Mouse (Mus musculus) thymus, postnatal 36 days (tissue): ENCODE results near the gene Runx1.

Source experiments
- DNase-seq, 2 experiments: peaks; one replicate each; pipeline ENCODE4 v3.0.0; 2022; ENCODE audit warnings: mixed read lengths in 2 of 2

Gene Runx1

DNA sequence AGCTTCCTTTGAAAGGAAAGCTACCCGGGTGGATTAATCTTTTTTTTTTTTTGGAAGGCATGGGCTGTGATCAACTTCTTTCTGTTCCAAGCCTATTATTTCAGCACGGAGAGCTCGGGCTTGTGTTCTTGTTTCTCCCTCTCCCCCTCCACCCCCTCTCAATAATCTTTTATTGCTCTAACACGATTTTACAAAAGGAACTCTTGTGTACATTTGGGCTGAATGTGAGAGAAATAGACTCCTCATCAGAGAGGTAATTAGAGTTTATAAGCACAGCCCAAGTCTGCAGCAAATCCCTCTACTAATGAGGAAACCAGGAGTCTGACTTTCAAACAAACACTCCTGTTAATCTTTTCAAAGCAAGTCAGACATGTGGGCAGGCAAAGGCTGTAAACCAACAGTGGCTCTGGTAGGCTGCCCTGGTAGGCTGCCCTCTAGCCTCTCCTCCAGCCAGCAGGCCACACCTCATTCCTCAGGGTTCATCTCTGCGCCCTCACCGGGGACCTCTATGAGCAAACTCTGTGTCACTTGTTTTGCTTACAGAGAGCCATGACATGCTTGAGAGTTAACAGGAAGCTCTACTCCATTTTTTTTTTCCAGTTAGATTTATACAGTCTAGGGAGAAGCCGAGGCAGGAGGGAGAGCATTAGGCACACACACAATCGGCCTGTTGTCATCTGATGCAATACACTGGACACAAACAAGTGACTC, 216.8 kb downstream of the Runx1 start:
- no peak for DNase-seq

DNA sequence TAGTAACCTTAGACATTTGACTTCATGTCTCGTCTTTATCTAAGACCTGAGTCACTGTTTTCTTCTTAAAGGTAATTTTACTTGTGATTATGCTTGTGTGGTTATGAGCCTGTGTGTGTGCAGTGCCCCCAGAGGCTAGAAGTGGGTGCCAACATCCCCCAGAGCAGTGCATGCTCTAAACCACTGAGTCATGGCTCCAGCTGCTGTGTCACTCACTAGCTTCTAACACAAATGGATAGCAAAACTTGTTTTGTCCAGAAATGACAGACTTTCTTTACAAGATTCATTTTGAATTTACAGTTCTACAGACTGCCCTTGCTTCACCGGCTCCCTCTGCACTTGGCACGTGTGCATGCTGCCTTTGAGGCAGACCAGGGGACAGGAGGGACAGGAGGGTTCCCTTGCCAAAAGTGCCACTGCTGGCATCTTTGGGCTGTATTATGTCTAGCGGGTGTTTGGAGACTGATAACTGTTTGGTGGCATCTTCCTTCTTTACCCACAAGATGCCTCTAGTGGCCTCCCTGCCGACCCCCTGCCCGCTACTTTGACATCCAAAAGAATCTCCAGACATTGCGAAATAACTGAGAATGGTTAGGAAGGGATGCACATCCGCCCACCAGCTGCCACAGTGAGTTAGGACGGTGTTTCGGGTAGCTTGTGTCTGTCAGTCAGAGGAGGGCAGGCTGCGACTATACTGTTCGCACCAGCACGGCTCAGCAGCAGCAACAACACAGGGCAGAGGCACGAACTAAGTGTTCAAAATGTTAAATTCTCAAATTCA, 217.6 kb downstream of the Runx1 start:
- DNase-seq = peak in 1 of 2 experiments; percentile 11

DNA sequence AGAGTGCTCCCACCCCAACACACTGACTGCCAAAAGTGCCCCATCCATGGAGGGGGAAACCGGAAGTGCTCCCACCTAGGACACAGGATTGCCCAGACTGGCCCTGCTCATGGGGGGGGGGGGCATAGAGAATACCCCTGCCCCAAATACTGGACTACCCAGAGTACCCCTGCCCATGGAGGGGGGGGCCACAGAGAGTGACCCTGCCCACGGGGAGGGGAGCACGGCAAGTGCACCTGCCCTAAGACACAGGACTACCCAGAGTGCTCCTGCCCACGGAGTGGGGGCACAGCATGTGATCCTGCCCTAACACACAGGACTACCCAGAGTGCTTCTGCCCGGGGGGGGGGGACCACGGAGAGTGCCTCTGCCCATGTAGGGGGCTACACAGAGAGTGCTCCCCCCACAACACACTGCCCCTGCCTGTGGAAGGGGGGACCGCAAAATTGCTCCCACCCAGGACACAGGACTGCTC, 219.4 kb downstream of the Runx1 start:
- DNase-seq = no peak

DNA sequence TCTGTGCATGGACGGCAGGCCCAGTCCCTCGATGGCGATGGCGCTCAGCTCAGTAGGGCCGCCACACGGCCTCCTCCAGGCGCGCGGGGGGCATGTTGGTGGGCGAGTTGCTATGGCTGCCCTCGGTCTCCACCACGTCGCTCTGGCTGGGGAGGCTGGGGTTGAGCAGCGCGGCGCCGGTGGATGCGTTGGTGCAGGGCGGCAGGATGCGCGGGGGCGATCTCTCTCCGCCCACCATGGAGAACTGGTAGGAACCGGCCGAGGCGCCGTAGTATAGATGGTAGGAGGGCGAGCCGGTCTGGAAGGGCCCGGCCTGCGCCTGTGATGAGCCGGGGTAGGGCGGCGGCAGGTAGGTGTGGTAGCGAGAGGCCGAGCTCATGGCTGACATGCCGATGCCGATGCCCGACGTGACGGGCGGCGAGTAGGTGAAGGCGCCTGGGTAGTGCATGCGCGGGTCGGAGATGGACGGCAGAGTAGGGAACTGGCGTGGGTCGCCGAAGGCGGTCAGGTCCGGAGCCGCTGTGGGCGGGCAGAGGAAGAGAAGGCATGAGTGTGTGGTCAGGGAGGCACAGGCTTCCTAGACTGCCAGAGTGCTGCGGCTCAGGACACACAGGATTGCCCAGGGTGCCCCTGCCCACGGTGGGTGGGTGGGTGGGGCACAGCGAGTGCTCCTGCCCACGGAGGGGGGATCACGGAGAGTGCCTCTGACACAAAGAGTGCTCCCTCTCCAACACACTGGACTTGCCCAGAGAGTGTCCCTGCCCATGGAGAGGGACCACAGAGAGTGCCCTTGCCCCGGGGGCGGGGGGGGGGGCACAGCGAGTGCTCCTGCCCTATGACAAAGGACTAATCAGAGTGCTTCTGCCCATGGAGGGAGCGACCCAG, 220.1 kb downstream of the Runx1 start:
- DNase-seq = no peak

DNA sequence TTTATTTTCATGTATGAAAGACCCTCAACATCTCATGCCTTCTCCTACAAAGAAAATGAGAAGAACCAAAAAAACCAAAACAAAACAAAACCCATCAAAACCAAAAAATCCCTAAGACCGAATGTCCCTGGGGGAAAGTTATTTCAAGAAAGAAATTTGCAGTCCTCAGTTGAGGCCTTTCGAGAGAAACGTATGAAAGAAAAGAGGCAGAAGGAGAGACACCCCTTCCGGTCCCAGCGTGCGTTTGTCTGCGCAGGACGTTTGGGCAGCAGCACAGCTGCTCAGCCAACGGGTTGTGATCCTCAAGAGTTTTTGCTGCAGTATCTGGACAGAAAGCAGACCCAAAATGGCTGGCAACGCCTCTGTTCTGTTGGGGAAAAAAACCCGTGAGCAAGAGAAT, 223.4 kb downstream of the Runx1 start:
- DNase-seq = no peak

DNA sequence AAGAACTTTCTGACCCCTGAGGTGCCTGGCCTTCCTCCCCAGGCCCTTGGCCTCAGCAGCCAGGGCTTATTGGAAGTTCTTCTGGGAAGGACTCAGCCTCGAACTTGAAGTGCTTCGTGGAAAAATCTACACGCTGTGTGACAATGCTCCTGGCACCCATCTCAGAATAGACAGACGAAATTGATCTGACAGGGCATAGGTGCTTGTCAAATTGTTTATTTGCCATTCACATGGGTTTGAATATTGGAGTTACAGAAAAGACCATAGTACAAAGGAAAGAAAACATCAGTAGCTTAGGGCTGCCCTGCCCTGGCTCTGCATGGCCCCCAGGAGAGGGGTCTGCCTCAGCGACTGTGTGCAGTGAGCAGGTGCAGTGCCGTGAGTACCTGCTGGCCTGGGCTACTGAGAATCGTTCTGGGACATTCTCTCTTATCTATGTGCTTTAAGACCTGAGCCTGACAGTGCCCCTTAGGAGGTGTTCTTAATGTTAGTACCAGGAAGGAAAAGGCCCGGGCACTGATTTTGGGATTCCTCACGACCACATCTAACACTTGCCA, 224.6 kb downstream of the Runx1 start:
- no peak for DNase-seq

DNA sequence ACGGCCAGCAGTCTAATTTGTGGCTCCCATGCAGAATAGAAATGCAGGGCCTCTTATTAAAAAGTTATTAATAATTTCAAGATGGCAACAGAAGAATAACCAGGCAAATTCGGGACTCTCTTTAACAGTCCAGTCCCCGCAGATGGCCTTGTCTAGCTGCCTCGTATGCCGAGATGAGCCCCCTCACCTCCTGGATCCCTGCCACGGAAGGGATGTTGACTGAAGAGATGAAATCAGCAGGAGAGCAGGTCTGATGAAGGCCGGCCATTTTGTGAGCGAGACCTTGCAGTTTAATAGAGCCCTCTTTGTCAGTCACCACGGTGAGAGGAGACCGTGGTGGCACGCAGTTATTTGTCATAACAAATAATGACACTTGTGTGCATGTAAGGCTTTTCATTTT, 226.5 kb downstream of the Runx1 start:
- no peak for DNase-seq

DNA sequence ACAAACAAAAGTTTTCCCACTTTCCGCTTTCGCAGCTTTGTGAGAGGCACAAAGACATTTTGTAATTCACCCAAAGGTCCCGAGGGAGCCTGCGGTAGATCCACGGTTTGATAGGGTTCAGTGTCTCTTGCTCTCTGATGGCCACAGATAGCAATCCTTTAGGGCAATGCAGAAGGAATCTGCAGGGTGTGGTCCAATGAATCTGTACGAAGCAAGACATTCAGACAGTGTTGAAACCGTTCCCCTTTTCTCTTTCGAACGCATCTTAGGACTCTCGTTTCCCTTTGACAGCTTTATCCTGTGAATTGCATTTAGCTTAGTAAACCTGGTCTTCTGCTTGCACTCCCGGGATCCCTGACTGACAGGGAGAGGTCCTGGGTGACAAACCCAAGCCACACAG, 228.3 kb downstream of the Runx1 start:
- no peak for DNase-seq

DNA sequence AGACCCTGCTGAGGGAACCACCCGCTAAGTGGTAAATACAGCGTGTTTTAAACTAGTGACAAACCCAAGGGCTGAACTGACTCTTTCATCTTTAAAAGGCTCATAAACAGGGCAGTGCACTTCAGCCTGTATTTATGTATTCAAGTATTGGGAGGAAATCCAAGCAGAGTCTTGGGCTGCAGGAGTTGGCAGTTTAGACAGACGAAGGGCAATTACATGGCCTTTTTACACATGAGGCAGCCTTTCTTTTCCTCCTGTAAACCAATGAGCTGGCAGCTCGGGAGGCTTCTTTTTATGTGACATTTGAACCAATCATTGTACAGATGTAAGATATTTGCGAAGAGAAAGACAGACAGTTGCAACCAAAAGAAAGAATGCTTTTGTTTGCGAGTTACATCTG, 233.7 kb downstream of the Runx1 start:
- DNase-seq = no peak

DNA sequence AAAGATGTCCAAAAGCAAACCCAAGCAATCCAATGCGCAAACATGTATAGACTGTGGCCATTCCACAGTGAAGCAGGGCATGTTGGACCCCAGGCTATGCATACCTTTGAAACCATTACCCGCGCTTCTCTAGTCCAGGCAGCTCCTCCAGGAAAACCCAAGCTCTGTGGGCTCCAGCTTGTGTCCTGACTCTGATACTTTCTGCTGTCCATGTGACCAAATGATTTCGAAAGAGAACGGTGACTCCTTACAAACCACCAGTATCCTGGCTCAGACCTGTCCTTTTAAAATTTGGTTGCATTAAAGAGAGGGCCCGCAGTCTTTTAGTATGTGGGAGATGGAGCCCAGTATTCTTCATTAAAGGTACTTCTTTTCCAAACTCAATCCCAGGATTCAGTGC, 234.2 kb downstream of the Runx1 start:
- no peak for DNase-seq

DNA sequence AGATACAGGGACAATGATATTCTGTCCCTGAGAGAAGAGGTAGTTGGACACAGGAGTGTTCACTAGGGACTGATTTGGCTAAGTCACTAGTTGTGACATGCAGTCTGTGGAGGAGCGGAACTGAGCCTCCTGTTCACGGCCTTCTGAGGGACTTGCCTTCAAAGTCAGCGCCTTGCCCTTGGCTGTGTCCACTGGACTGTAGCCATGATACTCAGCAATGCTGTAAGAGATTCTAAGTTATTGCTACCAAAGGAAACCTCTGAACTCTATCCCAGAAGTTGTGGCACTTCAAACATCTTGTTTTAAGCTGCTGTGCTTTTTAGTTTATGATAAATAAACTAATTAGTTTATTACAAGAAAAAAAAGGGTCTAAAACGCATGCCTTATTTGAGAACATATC, 238.1 kb downstream of the Runx1 start:
- DNase-seq = no peak

DNA sequence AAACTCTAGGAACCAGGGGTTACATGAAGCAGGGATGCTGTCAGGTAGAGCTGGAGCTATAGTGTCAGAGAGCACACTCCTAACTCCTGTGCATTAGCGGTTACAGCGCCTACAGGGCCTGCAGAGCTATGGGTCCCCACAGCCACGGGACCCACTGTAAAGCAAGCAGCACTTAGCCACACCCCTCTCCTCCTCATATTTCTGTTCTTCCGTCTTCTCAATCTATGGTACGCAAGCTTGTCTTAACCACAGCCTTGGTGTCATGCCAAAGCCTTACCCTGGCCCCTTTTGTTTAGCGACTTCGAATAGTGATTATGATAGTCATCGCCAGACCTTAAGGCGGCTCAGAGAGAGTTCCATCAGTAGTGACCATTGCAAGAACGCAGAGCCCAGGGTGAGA, 244.2 kb downstream of the Runx1 start:
- DNase-seq = no peak

DNA sequence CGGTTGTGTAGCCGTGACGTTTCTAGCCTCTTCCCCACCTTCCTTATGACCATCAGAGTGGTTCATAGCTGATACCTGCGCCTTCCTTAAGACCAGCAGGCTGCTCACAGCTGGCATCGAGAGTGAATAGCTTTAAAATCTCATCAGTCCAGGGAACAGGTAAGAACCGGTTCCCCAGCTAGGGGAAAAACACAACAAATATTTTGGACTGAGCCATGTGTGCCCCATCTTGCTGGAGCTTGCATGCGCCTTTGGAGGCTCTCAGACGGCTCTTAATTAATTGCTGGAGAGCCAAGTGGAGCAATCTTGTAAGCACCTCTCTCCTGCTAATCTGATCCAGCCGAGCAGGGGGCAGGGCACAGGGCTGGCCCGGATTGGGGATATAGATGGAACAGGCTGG, 245.0 kb downstream of the Runx1 start:
- no peak for DNase-seq

DNA sequence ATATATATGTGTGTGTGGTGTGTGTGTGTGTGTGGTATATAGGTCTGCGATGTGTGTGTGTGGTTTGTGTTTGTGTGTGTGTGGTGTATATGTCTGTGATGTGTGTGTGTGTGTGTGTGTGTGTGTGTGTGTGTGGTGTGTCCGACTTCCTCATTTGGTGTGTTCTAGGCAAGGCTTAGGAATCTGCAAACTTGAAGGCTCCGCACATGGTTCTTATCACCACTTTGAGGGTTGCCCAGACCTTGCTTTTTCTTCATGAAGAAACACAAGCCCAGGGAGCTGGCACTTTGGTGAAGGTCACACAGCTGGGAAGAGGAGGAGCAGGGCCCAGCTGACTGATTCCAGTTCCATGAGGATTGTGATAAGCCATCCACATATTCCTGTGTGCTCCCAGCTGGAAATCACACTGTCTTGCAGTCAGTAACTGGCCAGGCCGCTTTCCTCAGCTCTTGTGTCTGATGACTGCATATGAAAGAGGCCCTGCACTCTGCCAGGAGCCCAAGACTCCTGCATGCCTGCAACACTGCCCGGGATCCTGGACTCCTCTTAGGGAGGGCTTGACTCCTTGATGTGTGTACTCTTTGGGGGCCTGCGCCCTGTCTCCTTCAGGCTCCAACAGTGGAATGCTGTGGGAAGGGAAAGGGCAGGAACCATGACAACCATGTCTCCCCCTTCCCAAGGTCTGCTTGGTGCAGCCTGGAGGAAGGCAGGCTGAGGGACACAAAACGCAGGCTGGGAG, 246.9 kb downstream of the Runx1 start:
- DNase-seq = no peak

DNA sequence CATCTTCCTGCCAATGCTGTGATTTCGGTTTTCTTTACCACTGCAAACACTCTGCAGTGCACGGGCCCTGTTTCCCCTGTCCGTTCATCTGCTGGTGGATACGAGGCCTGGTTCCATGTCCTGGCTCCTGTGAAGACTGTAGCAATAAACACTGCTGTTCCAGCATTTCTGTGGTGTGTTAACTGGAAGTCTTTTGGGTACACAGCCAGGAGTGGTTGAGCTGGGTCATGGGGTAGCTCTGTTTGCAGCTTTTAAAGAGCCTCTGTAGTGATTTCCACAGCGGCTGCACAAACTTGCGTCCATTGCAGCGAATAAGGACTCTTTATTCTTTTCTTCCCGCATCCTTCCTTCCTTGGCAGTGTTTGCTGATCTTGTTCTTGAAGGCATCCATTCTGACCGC, 248.6 kb downstream of the Runx1 start:
- no peak for DNase-seq

DNA sequence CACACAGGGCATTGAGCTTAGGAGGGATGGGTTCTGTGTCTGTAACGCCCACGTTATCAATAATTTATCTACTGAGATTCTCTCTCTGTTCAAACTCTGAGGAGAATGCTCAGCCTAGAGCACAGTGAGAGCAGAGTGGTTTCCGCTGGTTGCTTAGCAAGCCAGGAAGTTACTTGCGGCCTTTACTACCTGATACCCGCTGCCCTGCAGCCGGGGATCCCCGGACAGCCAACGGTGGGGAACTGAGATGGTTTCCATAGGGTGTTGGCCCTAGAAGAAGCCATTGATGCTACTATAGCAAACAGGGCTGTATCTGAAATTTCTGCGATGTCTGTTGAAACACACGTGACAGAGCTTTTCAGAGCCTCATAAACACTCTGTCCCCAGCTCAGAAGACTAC, 250.2 kb downstream of the Runx1 start:
- no peak for DNase-seq

DNA sequence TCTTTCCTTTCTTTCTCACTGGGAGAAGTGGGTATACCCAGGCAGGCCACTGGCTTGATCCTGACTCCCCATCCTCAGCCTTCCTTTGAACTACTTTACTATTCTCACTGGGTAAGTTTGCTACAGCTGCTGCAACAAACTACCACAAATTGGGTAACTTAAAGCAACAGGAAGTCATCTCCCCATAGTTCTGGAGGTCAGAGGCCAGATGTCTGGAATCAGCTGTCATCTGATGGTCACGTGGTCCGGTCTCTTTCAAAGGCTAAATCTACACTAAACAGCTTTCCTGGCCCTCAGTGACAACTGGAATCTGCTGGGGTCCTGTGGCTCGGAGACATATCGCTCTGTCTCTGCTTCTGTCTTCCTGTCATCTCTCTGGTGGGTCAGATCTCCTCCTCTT, 252.8 kb downstream of the Runx1 start:
- no peak for DNase-seq

DNA sequence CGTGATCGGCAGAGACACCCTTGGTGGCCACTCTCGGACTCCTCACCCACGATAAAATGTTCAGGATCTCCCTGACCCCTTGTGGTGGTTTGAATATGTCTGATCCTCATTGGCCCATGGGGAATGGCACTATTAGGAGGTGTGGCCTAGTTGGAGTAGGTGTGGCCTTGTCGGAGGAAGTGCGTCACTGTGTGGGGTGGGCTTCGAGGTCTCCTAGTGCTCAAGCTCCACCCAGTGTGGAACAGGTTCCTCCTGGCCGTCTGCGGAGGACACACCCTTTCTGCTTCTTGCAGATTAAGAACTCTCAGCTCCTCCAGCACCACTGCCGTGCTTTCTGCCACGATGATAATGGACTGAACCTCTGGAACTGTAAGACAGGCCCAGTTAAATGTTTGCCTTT, 254.7 kb downstream of the Runx1 start:
- DNase-seq = no peak

DNA sequence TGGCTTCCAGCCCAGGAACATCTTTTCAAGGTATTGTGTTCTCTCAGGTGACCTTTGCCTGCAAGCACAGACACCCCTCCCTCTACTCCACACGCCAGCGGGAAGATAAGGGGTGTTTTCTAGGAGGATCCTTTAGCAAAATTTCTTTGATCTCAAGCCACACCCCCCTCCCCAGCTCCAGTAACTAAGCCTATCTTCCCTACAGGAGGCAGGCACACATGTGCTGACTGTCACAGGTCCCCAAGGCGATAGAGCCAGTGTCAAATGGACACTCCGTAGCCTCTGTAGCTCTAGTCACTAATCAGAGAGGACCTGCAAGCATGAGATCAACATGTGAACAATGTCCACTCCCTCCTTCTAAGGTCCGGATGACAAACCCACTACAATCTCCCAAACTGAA, 259.8 kb downstream of the Runx1 start:
- DNase-seq = no peak

DNA sequence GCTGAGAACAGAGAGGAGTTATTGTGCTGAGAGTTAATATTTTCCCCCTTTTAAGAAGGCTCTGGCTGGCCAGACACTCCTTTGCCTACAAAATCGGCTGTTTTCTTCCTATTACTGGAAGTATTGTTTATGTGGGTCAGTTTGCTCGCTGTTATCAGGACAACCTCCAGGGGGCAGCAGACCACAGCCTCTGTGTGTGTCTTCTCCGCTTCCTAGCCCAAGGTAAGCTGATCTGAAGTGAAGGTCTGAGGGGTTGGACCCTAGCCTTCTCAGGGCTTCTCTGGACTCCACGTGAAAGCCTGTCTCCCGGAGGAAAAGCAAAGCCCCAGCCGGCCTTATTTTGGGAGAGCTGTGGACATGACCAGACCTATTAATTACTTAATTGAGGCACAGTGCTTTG, 260.2 kb downstream of the Runx1 start:
- DNase-seq = peak; percentile 76 to 84

DNA sequence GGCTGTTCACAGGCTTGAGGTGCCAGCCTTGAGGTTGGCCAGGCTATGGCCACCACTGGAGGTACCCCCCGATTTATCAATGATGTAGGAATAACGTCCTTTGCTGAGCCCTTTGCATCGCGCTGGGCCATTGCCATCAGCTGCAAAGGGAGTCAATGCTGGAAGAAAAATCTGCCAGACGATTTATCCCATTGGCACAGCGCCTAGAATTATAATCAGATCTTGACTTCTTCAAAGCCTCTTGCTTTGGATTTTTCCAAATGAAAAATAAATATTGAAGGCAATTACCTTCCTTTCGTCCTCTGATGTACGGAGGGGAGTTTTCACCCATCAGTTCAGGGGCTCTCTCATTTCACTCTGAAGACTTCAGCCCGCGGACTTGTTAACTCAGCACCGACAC, 260.7 kb downstream of the Runx1 start:
- DNase-seq = no peak

DNA sequence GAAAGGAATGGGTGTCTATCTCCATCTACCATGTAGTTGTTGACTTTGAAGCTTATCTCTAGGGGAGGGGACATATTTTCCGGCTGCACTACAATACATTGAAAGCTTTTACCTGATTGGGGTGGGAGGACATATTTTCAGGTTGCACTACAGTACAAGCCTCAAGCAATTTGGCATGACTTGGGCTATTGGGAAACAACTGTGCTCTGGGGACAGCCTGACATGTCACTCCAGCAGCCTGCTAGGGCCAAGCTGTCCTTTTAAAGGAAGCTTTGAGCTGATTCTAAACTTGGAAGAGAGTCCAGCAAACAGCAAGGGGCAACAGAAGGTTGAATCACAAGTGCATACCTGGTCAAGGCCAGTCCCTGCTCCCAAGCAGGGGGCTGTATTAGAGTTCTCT, 270.9 kb downstream of the Runx1 start:
- DNase-seq = no peak
